Mouse (Mus musculus) hindbrain, embryonic 13.5 days (tissue): ENCODE measurements around the gene Pla1a. TPM values are rescaled to one million over a fixed set of nuclear protein-coding genes. Genes with fewer than 3 reads are reported as not detected.
"Not testable (repeated sequence)": the region's sequence is repeated elsewhere in the genome, so short reads cannot be mapped to it uniquely, and the experiment has no call there.

Source experiments
- ATAC-seq: fragments of 200-750 bp; cut with Nextera tagmentation; 2 replicates; pipeline ENCODE4 v1.8.0; 2017; ENCODE audit warnings: moderate TSS enrichment; ENCODE audit not compliant: low FRiP score
- H3K27ac ChIP-seq: fragments of 300-500 bp; sonication (generic); 2 replicates; pipeline ENCODE4 v1.5.1; 2015; ENCODE audit warnings: inconsistent platforms, mild to moderate bottlenecking, moderate library complexity
- H3K27me3 ChIP-seq: fragments of 300-500 bp; sonication (generic); 2 replicates; pipeline ENCODE4 v1.6.1; 2015; ENCODE audit warnings: mild to moderate bottlenecking, inconsistent platforms
- H3K36me3 ChIP-seq: fragments of 300-500 bp; sonication (generic); 2 replicates; pipeline ENCODE4 v1.6.1; 2015; ENCODE audit warnings: mild to moderate bottlenecking, inconsistent platforms
- H3K4me1 ChIP-seq: fragments of 300-500 bp; sonication (generic); replicated peaks from 2 replicates; pipeline ENCODE4 v1.6.1; 2015; ENCODE audit warnings: inconsistent platforms
- H3K4me2 ChIP-seq: fragments of 300-500 bp; sonication (generic); 2 replicates; pipeline ENCODE4 v1.6.1; 2015; ENCODE audit warnings: inconsistent platforms, mild to moderate bottlenecking, moderate library complexity
- H3K4me3 ChIP-seq: fragments of 300-500 bp; sonication (generic); 2 replicates; pipeline ENCODE4 v1.5.1; 2015; ENCODE audit warnings: mild to moderate bottlenecking, inconsistent platforms
- H3K9ac ChIP-seq: fragments of 300-500 bp; sonication (generic); 2 replicates; pipeline ENCODE4 v1.6.1; 2015; ENCODE audit warnings: mild to moderate bottlenecking, inconsistent platforms
- H3K9me3 ChIP-seq: fragments of 300-500 bp; sonication (generic); 2 replicates; pipeline ENCODE4 v1.6.1; 2016; ENCODE audit warnings: inconsistent platforms
- WGBS: fragments of 180-500 bp; shearing (Covaris S2); methylation state at CpG from one replicate; pipeline ENCODE4 v1.1.7; 2015; 5-methylcytosine and 5-hydroxymethylcytosine counted together
- polyA plus RNA-seq: library from polyadenylated mRNA; unstranded; fragments of >200 nt; fragmentation: Nextera tagmentation; extraction: Ambion mirVana; gene quantifications from 2 replicates; pipeline ENCODE4 v1.2.1, GENCODE M21; 2015

The Pla1a gene
- polyA plus RNA-seq, 1 experiment from 2014 or later, result 0.30 TPM

GRCm38 (mm10) chr16:38454533-38455254, 21.7 kb upstream of the Pla1a start:
- Histone ChIP-seq H3K9ac (0 out of 2 replicates have a peak overlapping the region, but pooled peaks have one; percentile 13), H3K4me2 (no peak overlapping the region), H3K4me3 (no peak overlapping the region), H3K9me3 (no peaks in the 10 kb centered on the region), H3K36me3 (peaks cover 9% of the 10 kb centered on the region), H3K27me3 (no peaks in the 10 kb centered on the region), H3K27ac (no peak overlapping the region), H3K4me1 (peaks cover 20% of the 10 kb centered on the region)
- 86% methylated on average over 11 of the region's 11 CpGs for WGBS
- ATAC-seq, result no peak

- Histone ChIP-seq H3K9ac (0 out of 2 replicates have a peak overlapping the region, but pooled peaks have one; percentile 13), H3K4me3 (no peak overlapping the region), H3K9me3 (no peaks in the 10 kb centered on the region), H3K27me3 (no peaks in the 10 kb centered on the region), H3K36me3 (peaks cover 16% of the 10 kb centered on the region), H3K4me1 (peaks cover 23% of the 10 kb centered on the region), H3K4me2 (no peak overlapping the region), H3K27ac (no peak overlapping the region)
- no peak for ATAC-seq
- 92% methylated on average over 4 of the region's 4 CpGs for WGBS
Observed at GRCm38 (mm10) chr16:38453952-38454351, 21.0 kb upstream of the Pla1a start.

GRCm38 (mm10) chr16:38453203-38453553, 20.2 kb upstream of the Pla1a start:
- H3K9me3 ChIP-seq, result no peaks in the 10 kb centered on the region
- H3K4me3 ChIP-seq, result peak overlapping the region; percentile 79
- 20% methylated on average over 3 of the region's 3 CpGs for whole genome bisulfite sequencing
- H3K27ac ChIP-seq, result peak overlapping the region; percentile 92
- H3K9ac ChIP-seq, result peak overlapping the region; percentile 96
- peaks cover 23% of the 10 kb centered on the region for H3K4me1 ChIP-seq
- peaks cover 23% of the 10 kb centered on the region for H3K36me3 ChIP-seq
- peak overlapping the region; percentile 84 for H3K4me2 ChIP-seq
- no peaks in the 10 kb centered on the region for H3K27me3 ChIP-seq
- no peak for ATAC-seq

GRCm38 (mm10) chr16:38452442-38453202, 19.7 kb upstream of the Pla1a start, which contains the start of gene Adprh:
Gene Adprh, minus strand, starts transcription at chr16:38452703.
- Histone ChIP-seq H3K9ac (peak within 1 kb of the TSS; percentile 96), H3K9me3 (no peaks in the 10 kb centered on the region), H3K36me3 (peaks cover 29% of the 10 kb centered on the region), H3K27ac (peak within 1 kb of the TSS; percentile 92), H3K4me1 (peaks cover 23% of the 10 kb centered on the region), H3K4me2 (peak within 1 kb of the TSS; percentile 84), H3K27me3 (no peaks in the 10 kb centered on the region), H3K4me3 (peak within 1 kb of the TSS; percentile 79)
- ATAC-seq, result peak; percentile 99
- under 1% methylated on average over 45 of the region's 61 CpGs for WGBS

- Histone ChIP-seq H3K9me3 (no peaks in the 10 kb centered on the region), H3K4me1 (peaks cover 23% of the 10 kb centered on the region), H3K4me2 (peak overlapping the region; percentile 84), H3K9ac (peak overlapping the region; percentile 96), H3K27ac (peak overlapping the region; percentile 92), H3K27me3 (no peaks in the 10 kb centered on the region), H3K36me3 (peaks cover 39% of the 10 kb centered on the region), H3K4me3 (peak overlapping the region; percentile 79)
- ATAC-seq, result no peak
- 53% methylated on average over 12 of the region's 12 CpGs for WGBS
Observed at GRCm38 (mm10) chr16:38451421-38452205, 18.7 kb upstream of the Pla1a start.

GRCm38 (mm10) chr16:38450707-38451106, 17.8 kb upstream of the Pla1a start:
- H3K4me3 ChIP-seq, result no peak overlapping the region
- no peaks in the 10 kb centered on the region for H3K27me3 ChIP-seq
- H3K4me1 ChIP-seq, result peaks cover 23% of the 10 kb centered on the region
- peaks cover 48% of the 10 kb centered on the region for H3K36me3 ChIP-seq
- no peak overlapping the region for H3K4me2 ChIP-seq
- H3K9me3 ChIP-seq, result no peaks in the 10 kb centered on the region
- no peak overlapping the region for H3K27ac ChIP-seq
- 92% methylated on average over 7 of the region's 7 CpGs for WGBS
- ATAC-seq, result no peak
- no peak overlapping the region for H3K9ac ChIP-seq

DNA sequence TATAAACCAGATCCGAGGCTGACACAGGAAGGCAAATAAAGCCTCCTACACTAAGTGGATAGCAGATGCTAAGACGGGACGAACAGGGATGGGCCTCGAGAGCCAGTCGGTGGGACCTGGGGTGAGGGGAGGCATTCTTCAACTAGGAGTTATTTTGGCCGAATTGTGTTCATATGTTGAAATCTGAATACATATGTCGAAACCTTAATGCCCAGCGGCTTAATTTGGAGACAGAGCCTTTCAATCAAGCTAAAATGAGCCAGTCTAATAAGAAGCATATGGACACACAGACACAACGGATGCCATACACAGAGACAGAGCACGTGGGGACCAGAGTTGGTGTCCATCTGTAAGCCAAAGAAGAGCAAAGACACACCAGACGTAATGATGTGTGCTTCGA, 15.5 kb upstream of the Pla1a start:
- H3K9me3 ChIP-seq, result no peaks in the 10 kb centered on the region
- no peak overlapping the region for H3K9ac ChIP-seq
- no peak overlapping the region for H3K4me2 ChIP-seq
- no peak for ATAC-seq
- peaks cover 23% of the 10 kb centered on the region for H3K4me1 ChIP-seq
- H3K4me3 ChIP-seq, result no peak overlapping the region
- H3K27me3 ChIP-seq, result no peaks in the 10 kb centered on the region
- WGBS, result 93% methylated on average over 12 of the region's 12 CpGs
- peaks cover 71% of the 10 kb centered on the region for H3K36me3 ChIP-seq
- no peak overlapping the region for H3K27ac ChIP-seq

- Histone ChIP-seq H3K4me3 (no peak overlapping the region), H3K36me3 (peaks cover 80% of the 10 kb centered on the region), H3K9ac (no peak overlapping the region), H3K27me3 (no peaks in the 10 kb centered on the region), H3K4me2 (no peak overlapping the region), H3K9me3 (no peaks in the 10 kb centered on the region), H3K27ac (no peak overlapping the region), H3K4me1 (peaks cover 23% of the 10 kb centered on the region)
- no peak for ATAC-seq
- 91% methylated on average over 21 of the region's 21 CpGs for WGBS
Observed at GRCm38 (mm10) chr16:38447366-38447765, 14.4 kb upstream of the Pla1a start.

GRCm38 (mm10) chr16:38446141-38446540, 13.2 kb upstream of the Pla1a start:
- not testable (repeated sequence) for H3K9ac ChIP-seq, H3K4me3 ChIP-seq, ATAC-seq, H3K27ac ChIP-seq, H3K4me2 ChIP-seq, H3K9me3 ChIP-seq, H3K27me3 ChIP-seq
- WGBS, result 96% methylated on average over 2 of the region's 2 CpGs
- Histone ChIP-seq H3K4me1 (peaks cover 13% of the 10 kb centered on the region), H3K36me3 (peaks cover 80% of the 10 kb centered on the region)

GRCm38 (mm10) chr16:38445576-38445975, 12.6 kb upstream of the Pla1a start:
- no peak overlapping the region for H3K4me2 ChIP-seq
- H3K9ac ChIP-seq, result no peak overlapping the region
- no peak overlapping the region for H3K27ac ChIP-seq
- no peaks in the 10 kb centered on the region for H3K27me3 ChIP-seq
- WGBS, result 98% methylated on average over 20 of the region's 20 CpGs
- peaks cover 9% of the 10 kb centered on the region for H3K4me1 ChIP-seq
- peaks cover 80% of the 10 kb centered on the region for H3K36me3 ChIP-seq
- H3K9me3 ChIP-seq, result no peaks in the 10 kb centered on the region
- ATAC-seq, result no peak
- H3K4me3 ChIP-seq, result no peak overlapping the region

- ATAC-seq, result no peak
- Histone ChIP-seq H3K36me3 (peaks cover 75% of the 10 kb centered on the region), H3K9ac (no peak overlapping the region)
Observed at GRCm38 (mm10) chr16:38445046-38445445, 12.1 kb upstream of the Pla1a start.

More at GRCm38 (mm10) chr16:38445046-38445445, 12.1 kb upstream of the Pla1a start:
- H3K4me2 ChIP-seq, result no peak overlapping the region
- no peak overlapping the region for H3K4me3 ChIP-seq
- peaks cover 4% of the 10 kb centered on the region; the same call in 1 of the 2 replicates for H3K4me1 ChIP-seq
- H3K9me3 ChIP-seq, result no peaks in the 10 kb centered on the region
- 100% methylated on average over 1 of the region's 1 CpGs for WGBS
- H3K27ac ChIP-seq, result no peak overlapping the region
- H3K27me3 ChIP-seq, result no peaks in the 10 kb centered on the region
